Mouse (Mus musculus): Measurements from ENCODE around the gene Fndc9. TPM values are rescaled to one million over a fixed set of nuclear protein-coding genes. Genes with fewer than 3 reads are reported as not detected.
A peak's percentile ranks its signal among the peaks of the same experiment; 100 is the strongest.

The Fndc9 gene
- total RNA-seq, 2 experiments from 2014 or later: not detected

DNA sequence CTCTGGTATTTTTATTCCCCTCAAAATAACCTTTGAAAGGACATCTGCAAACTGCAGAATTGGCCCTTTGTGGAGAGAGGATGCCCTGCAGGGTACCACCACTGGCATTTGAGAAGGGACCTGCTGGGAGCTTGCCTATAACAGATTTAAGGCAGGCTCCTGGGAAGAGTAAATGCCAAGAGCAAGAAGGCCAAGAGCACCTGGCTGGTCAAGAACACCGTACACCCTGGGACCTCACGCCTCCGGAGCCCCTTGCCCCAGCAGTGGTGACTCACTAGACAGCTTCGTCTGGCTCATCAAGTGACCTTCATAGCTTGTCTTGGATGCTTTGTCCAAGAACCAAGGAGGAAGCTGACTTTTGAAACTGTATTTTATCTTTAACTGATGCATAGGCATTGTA is 2.5 kb upstream of the Fndc9 start:
- no peak for DNase-seq (ENCODE audit: low spot score in 2 of 2)

DNA sequence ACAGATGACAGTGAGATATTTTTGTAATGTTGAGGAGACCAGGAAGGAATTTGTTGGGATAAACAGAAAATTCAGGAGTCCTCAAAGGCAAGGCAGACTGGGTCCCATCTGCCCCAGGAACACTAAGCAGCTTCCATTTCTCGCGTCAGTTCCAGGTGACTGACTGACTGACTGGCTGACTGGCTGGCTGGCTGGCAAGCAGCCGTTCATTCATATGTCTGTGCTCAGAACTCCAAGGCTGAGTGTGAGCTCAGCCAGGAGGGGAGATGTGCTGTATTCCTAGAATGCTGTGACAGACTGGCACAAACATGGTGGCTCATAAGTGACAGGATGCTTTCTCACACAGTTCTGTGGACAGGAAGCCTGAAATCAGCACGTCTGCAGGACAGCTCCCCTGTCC is 1.4 kb upstream of the Fndc9 start:
- DNase-seq (ENCODE audit: low spot score in 2 of 2): no peak

GRCm38 (mm10) chr11:46236976-46237375 is 1.6 kb downstream of the Fndc9 start:
- peak in 1 of 2 experiments; percentile 56 for DNase-seq (ENCODE audit: low spot score in 2 of 2)

DNA sequence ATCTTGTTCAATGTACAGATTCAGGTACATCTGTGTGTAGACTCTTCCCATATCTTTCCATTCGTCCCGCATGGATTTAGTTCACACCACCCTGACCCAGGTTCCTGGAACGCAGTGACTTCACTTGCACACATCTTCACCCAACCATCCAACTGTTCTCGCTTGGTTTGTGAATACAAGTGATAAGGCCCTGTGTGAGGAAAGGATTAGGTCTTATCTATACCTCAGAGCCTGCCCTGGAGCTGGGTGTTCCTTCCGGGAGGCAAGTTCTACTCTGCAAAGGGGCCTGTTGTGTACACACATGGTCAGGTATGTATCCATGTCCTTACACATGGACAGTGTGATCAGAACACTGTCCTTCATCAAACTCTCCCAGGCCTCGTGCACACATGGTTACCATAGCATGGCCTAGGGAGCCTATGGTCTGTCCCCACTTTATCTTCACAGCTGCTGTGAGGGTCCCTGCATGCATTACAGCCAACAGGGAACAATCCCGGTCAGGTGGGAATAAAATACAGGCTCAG is 5.9 kb downstream of the Fndc9 start:
- no peak for DNase-seq (ENCODE audit: low spot score in 2 of 2)

GRCm38 (mm10) chr11:46241985-46242384 is 6.7 kb downstream of the Fndc9 start:
- DNase-seq (ENCODE audit: low spot score in 2 of 2): no peak

DNA sequence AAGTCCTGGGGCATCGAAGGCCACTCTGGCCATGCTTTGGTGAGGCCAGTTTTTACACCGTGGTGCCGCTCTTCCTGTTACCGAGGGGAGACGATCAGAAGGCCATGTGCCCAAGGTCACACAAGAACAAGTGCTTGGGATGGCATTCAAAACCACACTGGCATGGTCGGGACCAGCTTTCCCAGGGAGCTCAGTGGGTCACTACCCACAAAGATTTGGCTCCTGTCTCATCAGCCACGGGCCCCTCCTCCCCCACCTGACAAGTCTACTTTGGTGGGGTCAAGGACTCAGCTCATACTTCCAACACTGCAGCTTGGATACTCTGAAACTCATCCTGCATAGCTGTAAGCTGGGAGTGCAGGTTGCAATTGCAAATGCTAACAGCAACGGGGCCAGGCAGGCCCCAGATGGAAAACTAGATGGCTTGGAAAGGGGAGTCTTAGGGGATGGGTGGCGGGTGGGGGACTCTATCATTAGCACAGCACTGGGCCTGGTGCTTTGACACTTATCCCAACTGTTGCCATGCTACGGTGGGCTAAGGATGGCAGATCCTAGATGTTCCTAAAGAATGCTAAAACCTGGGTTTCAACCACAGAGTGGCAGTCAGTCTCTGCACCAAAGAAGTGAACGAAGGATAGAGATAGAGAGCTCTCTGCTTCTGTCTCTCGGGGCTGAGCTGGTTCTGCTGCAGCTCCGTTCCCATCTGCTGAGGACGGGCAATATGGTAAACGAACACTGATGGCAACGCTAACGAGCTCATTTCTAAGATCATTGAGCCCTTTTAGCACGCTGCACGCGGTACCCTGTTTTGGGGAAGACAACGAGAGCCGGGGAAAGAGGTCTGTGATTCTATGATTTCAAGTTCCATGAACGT is 9.6 kb downstream of the Fndc9 start:
- DNase-seq (ENCODE audit: low spot score in 2 of 2): no peak

DNA sequence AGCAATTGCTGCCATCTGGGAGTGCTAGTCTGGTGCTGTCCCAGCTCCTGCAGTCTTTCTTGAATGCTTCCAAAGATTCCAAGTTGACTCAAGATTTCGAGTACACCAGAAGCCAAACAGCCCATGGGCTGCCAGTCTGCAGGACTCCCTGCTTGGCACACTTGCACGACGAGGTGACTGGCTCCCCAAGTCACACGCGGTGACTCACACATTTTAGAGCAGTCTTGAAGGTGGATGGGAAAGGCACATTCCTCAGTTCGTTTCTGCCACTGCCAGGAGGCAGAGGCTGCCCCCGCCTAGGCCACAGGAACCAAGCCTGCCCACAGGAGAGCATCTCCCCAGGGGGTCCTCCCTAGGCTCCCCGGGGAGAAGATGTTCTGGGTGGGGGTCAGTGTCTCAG is 10.6 kb downstream of the Fndc9 start:
- no peak for DNase-seq (ENCODE audit: low spot score in 2 of 2)

- no peak for DNase-seq (ENCODE audit: low spot score in 2 of 2)
Observed at GRCm38 (mm10) chr11:46246393-46246792, 11.1 kb downstream of the Fndc9 start.

DNA sequence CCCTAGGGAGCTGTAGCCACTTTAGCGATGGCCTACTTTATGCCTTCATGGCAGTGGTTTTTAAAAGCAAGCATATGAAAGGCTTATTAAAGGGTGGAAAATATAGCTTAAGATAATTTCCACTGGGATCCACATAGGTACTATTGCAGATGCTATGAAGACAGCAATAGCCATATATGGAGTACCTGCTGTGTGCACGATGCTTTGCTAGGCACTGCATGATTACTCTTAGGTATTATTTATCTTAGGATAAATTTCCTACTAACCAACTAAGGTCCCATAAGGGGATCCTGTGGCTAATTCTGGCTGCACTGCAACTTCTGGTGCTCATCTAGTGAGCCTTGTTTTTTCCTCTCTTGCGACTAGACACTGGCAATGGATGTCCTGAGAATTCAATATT is 13.0 kb downstream of the Fndc9 start:
- DNase-seq (ENCODE audit: low spot score in 2 of 2): no peak

- peak; percentile 35 to 50 for DNase-seq (ENCODE audit: low spot score in 2 of 2)
Observed at GRCm38 (mm10) chr11:46251994-46252393, 16.7 kb downstream of the Fndc9 start.

- no peak for DNase-seq (ENCODE audit: low spot score in 2 of 2)
Observed at GRCm38 (mm10) chr11:46255291-46255690, 20.0 kb downstream of the Fndc9 start.

DNA sequence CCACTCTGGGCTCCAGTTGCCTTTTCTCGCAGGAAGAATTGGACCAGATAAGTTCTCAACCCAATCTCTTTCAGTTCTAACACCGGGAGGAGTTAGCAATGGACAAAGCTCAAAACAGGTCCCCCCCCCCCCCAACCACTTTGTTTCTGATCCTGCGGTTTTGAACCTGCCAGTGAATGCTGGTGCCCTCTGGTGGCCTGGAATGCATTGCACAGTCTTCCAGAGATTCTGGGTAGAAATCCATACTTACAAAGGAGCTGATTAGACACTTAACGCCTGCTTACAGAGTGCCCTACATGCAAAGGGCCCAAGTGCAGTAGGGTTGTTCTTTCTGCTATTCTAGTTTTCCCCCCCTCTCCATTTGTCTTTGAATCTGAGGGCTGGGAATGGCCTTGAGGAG is 22.9 kb downstream of the Fndc9 start:
- DNase-seq (ENCODE audit: low spot score in 2 of 2): no peak

DNA sequence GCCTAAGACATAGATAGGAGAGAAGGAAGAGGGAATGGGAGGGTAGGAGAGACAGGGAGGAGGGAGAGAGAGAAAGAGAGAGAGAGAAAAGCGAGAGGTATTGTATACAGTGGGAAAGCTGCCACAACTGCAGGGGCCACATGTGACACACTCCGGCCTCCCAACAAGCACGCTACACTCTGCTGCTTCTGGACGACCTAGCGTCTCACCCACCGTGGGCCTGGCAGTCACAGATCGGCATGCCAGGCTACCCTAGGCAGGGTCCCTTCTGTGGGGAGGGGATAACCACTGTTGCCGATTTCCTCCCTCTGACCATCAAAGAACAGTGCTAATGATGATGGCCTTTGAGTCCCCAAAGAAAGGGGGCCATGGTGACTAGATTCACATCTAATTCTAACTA is 23.4 kb downstream of the Fndc9 start:
- no peak for DNase-seq (ENCODE audit: low spot score in 2 of 2)

GRCm38 (mm10) chr11:46262854-46263253 is 27.5 kb downstream of the Fndc9 start:
- no peak for DNase-seq (ENCODE audit: low spot score in 2 of 2)

GRCm38 (mm10) chr11:46263291-46263690 is 28.0 kb downstream of the Fndc9 start:
- no peak for DNase-seq (ENCODE audit: low spot score in 2 of 2)

DNA sequence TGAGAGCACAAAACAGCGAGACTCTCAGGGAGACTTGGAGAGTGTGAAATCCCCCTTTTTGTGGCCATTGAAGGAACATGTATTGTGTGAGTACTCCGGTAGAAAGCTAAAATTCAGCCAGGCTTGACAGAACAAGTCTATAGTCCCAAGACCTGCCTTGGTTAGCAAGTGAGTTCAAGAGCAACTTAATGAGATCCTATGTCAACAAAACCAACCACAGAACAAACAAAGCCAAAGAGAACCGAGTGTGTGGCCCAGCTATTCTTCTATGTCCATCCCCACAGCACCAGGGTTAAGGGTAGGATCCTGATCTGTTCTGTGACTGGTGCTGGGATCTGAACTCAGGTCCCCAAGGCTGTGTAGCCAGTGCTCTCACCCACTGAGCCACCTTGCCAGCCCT is 29.3 kb downstream of the Fndc9 start:
- no peak for DNase-seq (ENCODE audit: low spot score in 2 of 2)

DNA sequence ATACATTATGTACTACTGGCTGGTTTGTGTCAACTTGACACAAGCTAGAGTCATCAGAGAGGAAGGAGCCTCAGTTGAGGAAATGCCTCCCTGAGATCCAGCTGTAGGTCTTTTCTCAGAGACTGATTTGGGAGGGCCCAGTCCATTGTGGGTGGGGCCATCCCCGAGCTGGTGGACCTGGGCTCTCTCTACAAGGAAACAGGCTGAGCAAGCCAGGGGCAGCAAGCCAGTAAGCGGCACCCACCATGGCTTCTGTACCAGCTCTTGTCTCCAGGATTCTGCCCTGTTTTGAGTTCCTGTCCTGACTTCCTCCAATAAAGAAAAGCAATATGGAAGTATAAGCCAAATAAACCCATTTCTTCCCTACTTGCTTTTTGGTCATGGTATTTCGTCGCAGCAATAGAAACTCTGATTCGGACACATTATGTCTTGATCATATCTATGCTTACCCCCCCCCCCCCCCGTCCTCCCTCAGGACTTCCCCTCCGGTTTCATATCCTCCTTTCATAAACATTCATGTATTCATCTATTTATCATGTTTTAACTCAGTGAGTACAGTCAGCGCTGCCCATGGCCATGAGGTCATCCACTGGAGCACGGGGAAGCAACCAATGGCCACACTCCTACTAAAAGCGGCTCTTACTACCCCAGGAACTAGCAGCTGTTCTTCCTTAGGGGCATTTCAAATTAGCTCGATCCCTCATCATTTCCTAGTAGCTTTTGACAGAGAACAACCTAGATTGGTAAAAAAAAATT is 29.9 kb downstream of the Fndc9 start:
- no peak for DNase-seq (ENCODE audit: low spot score in 2 of 2)

- peak in 1 of 2 experiments; percentile 39 for DNase-seq (ENCODE audit: low spot score in 2 of 2)
Observed at GRCm38 (mm10) chr11:46268991-46269390, 33.7 kb downstream of the Fndc9 start.

DNA sequence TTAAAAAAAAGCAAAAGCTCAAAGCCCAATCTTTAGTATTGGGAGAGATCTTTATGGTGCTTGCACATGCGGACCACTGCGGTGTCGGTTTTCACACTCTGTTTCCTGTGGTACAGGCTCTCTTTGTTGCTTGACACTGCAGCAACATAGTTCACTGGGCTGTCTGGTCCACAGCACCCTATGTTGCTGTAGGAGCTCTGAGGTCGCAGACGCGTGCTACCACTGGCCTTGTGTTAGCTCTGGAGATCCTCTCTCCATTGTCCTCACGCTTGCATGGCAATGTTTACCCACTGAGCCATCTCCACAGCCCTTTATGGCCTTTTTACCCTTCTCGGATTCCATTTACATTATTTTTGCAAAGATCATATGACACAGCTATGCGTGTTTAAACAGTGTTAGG is 34.1 kb downstream of the Fndc9 start:
- DNase-seq (ENCODE audit: low spot score in 2 of 2): no peak

DNA sequence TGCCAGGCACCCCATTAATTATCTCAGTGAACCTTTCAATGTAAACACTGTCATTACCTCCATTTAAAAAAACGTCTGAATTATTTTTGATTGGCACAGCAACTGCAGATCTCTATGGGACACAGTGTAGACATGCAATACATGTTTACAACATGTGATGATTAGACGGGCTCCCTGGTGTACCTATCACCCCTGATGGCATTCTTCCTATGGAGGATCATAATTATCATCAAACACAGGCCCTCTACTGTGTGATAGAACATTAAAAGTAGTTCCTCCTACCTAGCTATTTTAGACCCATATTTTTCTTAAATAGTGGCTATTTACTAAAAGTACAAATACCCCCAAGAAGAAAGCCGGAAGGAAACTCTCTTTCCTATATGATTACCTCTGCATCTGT is 34.6 kb downstream of the Fndc9 start:
- no peak for DNase-seq (ENCODE audit: low spot score in 2 of 2)

DNA sequence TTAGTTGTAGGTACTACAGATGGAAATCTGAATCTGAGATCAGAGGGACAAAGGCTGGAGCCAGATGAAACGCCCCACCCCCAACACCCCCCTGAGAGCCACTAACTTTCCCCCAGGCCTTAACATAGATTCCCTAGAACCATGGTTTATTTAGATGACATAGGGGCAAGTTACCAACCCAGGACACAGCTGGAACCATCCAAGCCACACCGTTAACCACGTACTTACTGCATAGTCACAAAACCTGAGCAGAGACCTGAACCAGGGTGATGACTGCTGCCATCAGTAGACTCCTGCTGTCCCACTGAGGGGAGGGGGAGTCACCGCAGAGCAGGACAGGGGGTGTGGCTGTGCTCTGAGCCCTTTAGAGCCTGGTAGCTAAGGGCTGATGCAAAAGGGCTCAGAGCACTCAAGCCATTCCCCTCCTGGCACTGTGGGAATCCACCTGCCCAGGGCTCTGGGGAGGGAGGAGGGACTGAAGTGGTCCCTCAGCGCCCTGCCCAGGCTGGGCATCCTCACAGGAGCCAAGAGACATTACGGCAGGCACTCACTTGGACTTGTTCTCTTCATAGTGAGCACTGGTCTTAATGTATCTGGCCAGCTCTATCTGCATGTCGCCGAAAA is 36.8 kb downstream of the Fndc9 start:
- DNase-seq (ENCODE audit: low spot score in 2 of 2): no peak

DNA sequence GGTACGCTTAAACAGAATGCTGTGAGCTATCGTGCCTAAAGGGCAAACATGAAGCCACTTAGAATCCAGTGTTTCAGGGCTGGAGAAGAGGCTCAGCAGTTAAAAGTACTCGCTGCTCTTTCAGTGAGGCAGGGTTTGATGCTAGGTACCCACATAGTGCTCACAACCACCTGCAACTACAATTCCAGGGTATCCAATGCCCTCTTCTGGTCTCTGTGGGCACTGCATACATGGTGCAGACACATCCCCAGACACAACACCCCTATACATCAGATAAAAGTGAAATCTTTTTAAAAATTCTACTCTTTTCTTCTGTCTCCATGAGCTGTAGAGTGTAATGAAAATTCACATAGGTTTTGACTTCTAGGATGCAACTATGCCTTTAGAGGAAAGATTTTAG is 38.6 kb downstream of the Fndc9 start:
- no peak for DNase-seq (ENCODE audit: low spot score in 2 of 2)
